Mouse (Mus musculus): ENCODE results near the gene Nudt5. TPM values are rescaled to one million over a fixed set of nuclear protein-coding genes. Genes with fewer than 3 reads are reported as not detected.

The Nudt5 gene
- polyA plus RNA-seq, 1 experiment, result 15.2 TPM

- H3K4me3 ChIP-seq (replicated peaks; ENCODE audit: insufficient read depth, low read depth, low read length), result no peak overlapping the region
- TF ChIP-seq POLR2A (IDR thresholded peaks at IDR 0.05; ENCODE audit: borderline replicate concordance, insufficient read depth, low read length) (no peak), CTCF (IDR thresholded peaks at IDR 0.05; ENCODE audit: borderline replicate concordance, insufficient read depth, low read depth, low read length) (no peak)
- H3K27ac ChIP-seq (ENCODE audit: insufficient read depth, low read length), result no peak overlapping the region
- DNase-seq, result no peak
- H3K27me3 ChIP-seq (ENCODE audit: control insufficient read depth, insufficient read depth, low read length), result no peaks in the 10 kb centered on the region
- H3K4me1 ChIP-seq (ENCODE audit: control insufficient read depth, insufficient read depth, low read length), result peaks cover 8% of the 10 kb centered on the region; the same call in 1 of the 2 replicates
- 85% methylated on average over 5 of the region's 5 CpGs for WGBS
These were observed 44.0 kb downstream of the Nudt5 start for GRCm38 (mm10) chr2:5888865-5889264.

- no peak for DNase-seq
- no peak for TF ChIP-seq CTCF (IDR thresholded peaks at IDR 0.05; ENCODE audit: borderline replicate concordance, insufficient read depth, low read depth, low read length)
- TF ChIP-seq POLR2A (IDR thresholded peaks at IDR 0.05; ENCODE audit: borderline replicate concordance, insufficient read depth, low read length), result no peak
- Histone ChIP-seq H3K27ac (ENCODE audit: insufficient read depth, low read length) (no peak overlapping the region), H3K4me3 (replicated peaks; ENCODE audit: insufficient read depth, low read depth, low read length) (no peak overlapping the region), H3K27me3 (ENCODE audit: control insufficient read depth, insufficient read depth, low read length) (no peaks in the 10 kb centered on the region), H3K4me1 (ENCODE audit: control insufficient read depth, insufficient read depth, low read length) (peaks cover 8% of the 10 kb centered on the region; the same call in 1 of the 2 replicates)
- WGBS, result 67% methylated on average over 2 of the region's 2 CpGs
These were observed 44.6 kb downstream of the Nudt5 start for GRCm38 (mm10) chr2:5889412-5889811.

GRCm38 (mm10) chr2:5894296-5894695 is 49.5 kb downstream of the Nudt5 start:
- peaks cover 5% of the 10 kb centered on the region; the same call in 1 of the 2 replicates for H3K4me1 ChIP-seq (ENCODE audit: control insufficient read depth, insufficient read depth, low read length)
- peak overlapping the region; percentile 55 for H3K4me3 ChIP-seq (replicated peaks; ENCODE audit: insufficient read depth, low read depth, low read length)
- no peak overlapping the region for H3K27ac ChIP-seq (ENCODE audit: insufficient read depth, low read length)
- TF ChIP-seq CTCF (IDR thresholded peaks at IDR 0.05; ENCODE audit: borderline replicate concordance, insufficient read depth, low read depth, low read length) (no peak), POLR2A (IDR thresholded peaks at IDR 0.05; ENCODE audit: borderline replicate concordance, insufficient read depth, low read length) (no peak)
- no peaks in the 10 kb centered on the region for H3K27me3 ChIP-seq (ENCODE audit: control insufficient read depth, insufficient read depth, low read length)
- WGBS, result 31% methylated on average over 11 of the region's 11 CpGs
- peak; percentile 21 to 25 for DNase-seq

GRCm38 (mm10) chr2:5894843-5895570 is 50.2 kb downstream of the Nudt5 start, which contains the start of gene Sec61a2:
TSS of gene Sec61a2 (minus strand) at chr2:5895432.
- peak within 1 kb of the TSS; percentile 76 for H3K4me3 ChIP-seq (replicated peaks; ENCODE audit: insufficient read depth, low read depth, low read length)
- TF ChIP-seq CTCF (IDR thresholded peaks at IDR 0.05; ENCODE audit: borderline replicate concordance, insufficient read depth, low read depth, low read length) (no peak), POLR2A (IDR thresholded peaks at IDR 0.05; ENCODE audit: borderline replicate concordance, insufficient read depth, low read length) (peak; percentile 91)
- no peaks in the 10 kb centered on the region for H3K27me3 ChIP-seq (ENCODE audit: control insufficient read depth, insufficient read depth, low read length)
- H3K4me1 ChIP-seq (ENCODE audit: control insufficient read depth, insufficient read depth, low read length), result peaks cover 5% of the 10 kb centered on the region; the same call in 1 of the 2 replicates
- H3K27ac ChIP-seq (ENCODE audit: insufficient read depth, low read length), result peak within 1 kb of the TSS; percentile 27; the same call in 1 of the 2 replicates
- under 1% methylated on average over 62 of the region's 62 CpGs for WGBS
- DNase-seq, result peak; percentile 98 to 100

- Histone ChIP-seq H3K4me3 (replicated peaks; ENCODE audit: insufficient read depth, low read depth, low read length) (no peak overlapping the region), H3K4me1 (ENCODE audit: control insufficient read depth, insufficient read depth, low read length) (no peaks in the 10 kb centered on the region), H3K27me3 (ENCODE audit: control insufficient read depth, insufficient read depth, low read length) (no peaks in the 10 kb centered on the region), H3K27ac (ENCODE audit: insufficient read depth, low read length) (no peak overlapping the region)
- TF ChIP-seq CTCF (IDR thresholded peaks at IDR 0.05; ENCODE audit: borderline replicate concordance, insufficient read depth, low read depth, low read length) (peak; percentile 60; the same call in 1 of the 2 replicates), POLR2A (IDR thresholded peaks at IDR 0.05; ENCODE audit: borderline replicate concordance, insufficient read depth, low read length) (no peak)
- no peak for DNase-seq
- WGBS, result 43% methylated on average over 5 of the region's 5 CpGs
These were observed 55.3 kb downstream of the Nudt5 start for GRCm38 (mm10) chr2:5900145-5900544.

GRCm38 (mm10) chr2:5906092-5906491 is 61.3 kb downstream of the Nudt5 start:
- peak; percentile 40 to 71 for DNase-seq
- 22% methylated on average over 5 of the region's 5 CpGs for WGBS
- Histone ChIP-seq H3K4me1 (ENCODE audit: control insufficient read depth, insufficient read depth, low read length) (no peaks in the 10 kb centered on the region), H3K27ac (ENCODE audit: insufficient read depth, low read length) (no peak overlapping the region), H3K4me3 (replicated peaks; ENCODE audit: insufficient read depth, low read depth, low read length) (no peak overlapping the region), H3K27me3 (ENCODE audit: control insufficient read depth, insufficient read depth, low read length) (no peaks in the 10 kb centered on the region)
- no peak for TF ChIP-seq POLR2A (IDR thresholded peaks at IDR 0.05; ENCODE audit: borderline replicate concordance, insufficient read depth, low read length)
- TF ChIP-seq CTCF (IDR thresholded peaks at IDR 0.05; ENCODE audit: borderline replicate concordance, insufficient read depth, low read depth, low read length), result no peak

- H3K27me3 ChIP-seq (ENCODE audit: control insufficient read depth, insufficient read depth, low read length), result no peaks in the 10 kb centered on the region
- H3K4me1 ChIP-seq (ENCODE audit: control insufficient read depth, insufficient read depth, low read length), result no peaks in the 10 kb centered on the region
- no peak for DNase-seq
- H3K27ac ChIP-seq (ENCODE audit: insufficient read depth, low read length), result no peak overlapping the region
- TF ChIP-seq CTCF (IDR thresholded peaks at IDR 0.05; ENCODE audit: borderline replicate concordance, insufficient read depth, low read depth, low read length), result peak; percentile 33; the same call in 1 of the 2 replicates
- no peak for TF ChIP-seq POLR2A (IDR thresholded peaks at IDR 0.05; ENCODE audit: borderline replicate concordance, insufficient read depth, low read length)
- 54% methylated on average over 3 of the region's 3 CpGs for WGBS
- no peak overlapping the region for H3K4me3 ChIP-seq (replicated peaks; ENCODE audit: insufficient read depth, low read depth, low read length)
These were observed 61.8 kb downstream of the Nudt5 start for GRCm38 (mm10) chr2:5906625-5907024.

Data from cerebellum, adult 2 months (tissue).